Mouse (Mus musculus): Measurements from ENCODE around the gene Ahrr. TPM values are rescaled to one million over a fixed set of nuclear protein-coding genes. Genes with fewer than 3 reads are reported as not detected.

The Ahrr gene
- 0.09 to 0.18 TPM in 2 of 4 replicates, not detected in the others for total RNA-seq (2023; ENCODE audit: inconsistent age)

DNA sequence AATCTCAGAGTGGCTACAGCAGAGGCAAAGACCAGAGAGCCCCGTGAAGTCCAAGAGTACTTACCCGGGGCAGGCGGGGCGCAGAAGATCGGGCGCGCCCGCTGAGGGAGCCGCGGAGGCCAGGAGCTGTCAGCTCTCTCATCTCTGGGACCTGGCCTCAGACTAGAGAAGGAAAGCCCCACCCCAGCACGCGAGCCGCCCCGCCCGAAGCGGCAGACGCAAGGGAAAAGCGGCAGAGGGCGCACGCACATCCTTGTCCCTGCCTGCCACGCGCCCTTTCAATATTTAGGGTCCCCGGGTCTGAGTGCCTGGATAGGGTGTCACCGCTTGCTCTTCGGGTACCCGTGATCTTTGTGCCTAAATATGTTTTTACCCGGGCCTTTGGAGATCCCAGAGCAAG is at the start of gene Ahrr:
Gene Ahrr (minus strand): TSS at position 165 of the 400 bp plus-strand sequence.

DNA sequence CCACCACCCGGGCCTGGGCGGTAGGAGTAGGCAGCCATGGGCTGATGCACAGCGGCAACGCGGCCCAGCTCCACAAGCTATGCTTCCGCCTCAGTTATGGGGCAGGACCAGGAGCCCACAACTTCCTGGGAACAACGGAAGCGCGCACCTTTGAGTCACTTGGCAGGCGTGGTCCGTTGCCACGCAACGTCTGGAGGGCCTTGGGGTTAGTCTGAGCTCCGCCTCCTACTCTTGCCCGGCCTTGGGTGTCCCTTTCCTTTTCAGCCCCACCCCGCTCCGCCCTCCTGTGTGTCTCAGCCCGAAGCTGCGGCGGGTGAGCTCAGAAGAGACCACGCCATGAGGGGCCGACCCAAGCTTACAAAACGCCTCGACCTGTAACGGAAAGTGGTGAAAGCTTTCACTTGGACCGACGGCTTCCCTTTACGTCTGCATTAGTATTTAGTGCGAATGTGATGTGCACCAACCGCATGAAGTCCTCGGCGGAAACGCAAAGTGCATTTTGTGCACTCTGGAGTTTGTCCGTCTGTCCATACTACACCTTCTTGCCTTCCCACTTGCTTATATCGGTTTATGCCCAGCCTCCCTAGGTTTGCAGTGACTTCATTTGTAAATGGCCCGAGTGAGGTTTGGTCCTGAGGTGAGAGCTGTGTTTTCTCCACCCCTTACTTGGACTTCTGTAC is 25.2 kb upstream of the Ahrr start, which contains the start of gene Pdcd6:
Gene Pdcd6 (minus strand): TSS at position 411 of the 680 bp plus-strand sequence.

DNA sequence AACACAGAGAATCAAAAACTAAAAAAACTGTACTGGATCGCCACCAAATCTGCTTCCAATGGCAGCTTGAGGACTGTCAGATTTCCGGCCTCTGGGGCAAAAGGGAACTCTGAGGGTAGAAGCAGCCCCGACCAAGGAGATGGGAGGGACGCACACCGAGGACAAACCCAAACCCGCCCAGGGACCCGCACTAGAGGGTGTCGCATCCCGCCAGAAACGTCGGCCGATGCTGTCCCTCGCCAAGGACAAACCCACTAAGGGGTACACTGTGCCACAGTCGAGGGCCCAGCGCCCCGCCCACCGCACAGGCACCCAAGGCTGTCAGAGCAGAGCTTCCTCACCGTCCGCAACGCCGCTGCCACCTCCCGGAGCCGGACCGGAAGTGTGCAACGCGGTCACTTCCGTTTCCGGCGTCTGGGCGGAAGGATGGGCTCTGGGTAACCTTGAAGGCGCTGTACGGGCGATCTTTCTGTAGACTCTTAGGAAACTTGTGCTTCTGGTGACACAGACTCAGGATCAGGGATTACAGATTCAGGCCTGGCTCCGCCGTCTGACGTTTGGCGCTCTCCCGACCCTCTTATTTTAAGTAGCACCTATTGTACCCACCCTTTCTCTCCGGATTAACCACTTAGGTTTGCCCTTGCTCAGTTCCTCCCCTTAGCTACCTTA is 83.7 kb downstream of the Ahrr start, which contains the start of gene Exoc3:
Gene Exoc3 (minus strand): TSS at position 416 of the 669 bp plus-strand sequence.

Other genes starting within 250 kb of the Ahrr start
- 11.8 to 14.8 TPM (median 13.6 TPM) in 4 replicates for gene Cep72, start 230.0 kb downstream of the Ahrr start, total RNA-seq (2023; ENCODE audit: inconsistent age)
- not detected in 4 replicates for gene Slc9a3, start 170.9 kb downstream of the Ahrr start, total RNA-seq (2023; ENCODE audit: inconsistent age)
- gene Exoc3, start 83.6 kb downstream of the Ahrr start, total RNA-seq (2023; ENCODE audit: inconsistent age): 41.1 to 53.1 TPM (median 46.4 TPM) in 4 replicates
- gene Pdcd6, start 25.2 kb upstream of the Ahrr start, total RNA-seq (2023; ENCODE audit: inconsistent age): 80.5 to 89.8 TPM (median 83.2 TPM) in 4 replicates
- gene Sdha, start 57.9 kb upstream of the Ahrr start, total RNA-seq (2023; ENCODE audit: inconsistent age): 158 to 183 TPM (median 174 TPM) in 4 replicates
- 21.9 to 31.7 TPM (median 24.1 TPM) in 4 replicates for gene Ccdc127, start 58.0 kb upstream of the Ahrr start, total RNA-seq (2023; ENCODE audit: inconsistent age)
- not detected in 4 replicates for gene Lrrc14b, start 71.7 kb upstream of the Ahrr start, total RNA-seq (2023; ENCODE audit: inconsistent age)
- gene Zfp72, start 98.5 kb upstream of the Ahrr start, total RNA-seq (2023; ENCODE audit: inconsistent age): 1.5 to 2.2 TPM (median 2.1 TPM) in 4 replicates
- 565 to 616 TPM (median 592 TPM) in 4 replicates for gene Ftl1-ps1, start 107.4 kb upstream of the Ahrr start, total RNA-seq (2023; ENCODE audit: inconsistent age)
- gene Zfp825, start 201.7 kb upstream of the Ahrr start, total RNA-seq (2023; ENCODE audit: inconsistent age): 4.6 to 8.7 TPM (median 6.2 TPM) in 4 replicates